Mouse (Mus musculus) layer of hippocampus, adult 9-10 months (tissue): ENCODE results near the gene Nostrin.

Experiments used
- DNase-seq: peaks from one replicate; pipeline ENCODE4 v3.0.0; 2022; ENCODE audit warnings: low spot score

The Nostrin gene

DNA sequence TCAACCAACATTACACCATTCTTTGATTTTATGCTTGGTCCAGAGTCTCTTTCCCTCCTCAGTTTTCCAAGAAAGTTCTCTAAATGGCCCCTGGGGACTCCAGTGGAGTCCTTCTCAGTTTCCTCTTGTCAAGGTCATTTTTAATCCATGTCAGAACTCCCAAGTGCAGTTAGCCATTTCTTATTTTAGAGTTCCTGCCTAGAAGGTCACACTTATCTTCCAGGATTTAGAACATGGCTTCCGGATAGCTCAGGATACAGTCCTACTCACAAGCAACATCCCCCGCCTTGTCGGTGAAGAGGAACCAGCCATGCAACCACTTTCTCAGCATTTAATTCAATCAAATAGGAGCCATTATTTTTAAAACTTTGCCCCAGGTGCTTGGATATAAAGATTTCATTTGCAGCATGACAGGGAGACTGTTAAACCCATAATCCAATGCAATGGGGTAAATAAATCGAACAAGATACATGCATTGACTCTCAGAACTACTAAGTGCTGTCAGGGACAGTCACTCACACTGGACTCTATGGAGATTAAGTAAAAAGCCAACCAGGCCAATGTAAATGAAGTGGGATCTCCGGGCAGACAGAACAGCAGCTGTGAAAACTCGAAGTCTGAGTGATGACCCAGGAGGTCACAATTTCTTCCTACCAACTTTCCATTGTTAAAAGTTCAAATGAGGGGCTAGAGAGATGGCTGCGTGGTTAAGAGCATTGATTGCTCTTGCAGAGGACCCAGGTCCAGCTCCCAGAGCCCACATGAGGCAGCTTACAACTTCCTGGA is 6.0 kb upstream of the Nostrin start:
- no peak for DNase-seq

DNA sequence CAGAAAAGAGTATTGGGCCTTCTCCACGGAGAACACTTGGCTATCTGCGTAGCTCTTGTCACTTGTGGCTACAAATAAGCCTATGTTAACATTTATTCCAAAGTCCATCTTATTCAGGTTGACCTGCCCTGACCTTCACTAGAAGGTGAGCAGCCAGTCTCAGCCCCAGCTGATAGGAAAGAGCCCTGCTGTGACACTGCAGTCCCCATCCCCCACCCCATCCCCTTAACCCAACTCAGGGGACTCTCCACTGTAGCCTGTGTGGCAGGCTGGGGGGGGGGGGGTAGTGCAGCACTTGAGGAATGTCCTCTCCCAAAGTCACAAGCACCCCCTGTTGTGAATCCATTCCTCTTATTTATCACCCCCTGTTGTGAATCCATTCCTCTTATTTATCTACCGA is 3.6 kb upstream of the Nostrin start:
- no peak for DNase-seq

DNA sequence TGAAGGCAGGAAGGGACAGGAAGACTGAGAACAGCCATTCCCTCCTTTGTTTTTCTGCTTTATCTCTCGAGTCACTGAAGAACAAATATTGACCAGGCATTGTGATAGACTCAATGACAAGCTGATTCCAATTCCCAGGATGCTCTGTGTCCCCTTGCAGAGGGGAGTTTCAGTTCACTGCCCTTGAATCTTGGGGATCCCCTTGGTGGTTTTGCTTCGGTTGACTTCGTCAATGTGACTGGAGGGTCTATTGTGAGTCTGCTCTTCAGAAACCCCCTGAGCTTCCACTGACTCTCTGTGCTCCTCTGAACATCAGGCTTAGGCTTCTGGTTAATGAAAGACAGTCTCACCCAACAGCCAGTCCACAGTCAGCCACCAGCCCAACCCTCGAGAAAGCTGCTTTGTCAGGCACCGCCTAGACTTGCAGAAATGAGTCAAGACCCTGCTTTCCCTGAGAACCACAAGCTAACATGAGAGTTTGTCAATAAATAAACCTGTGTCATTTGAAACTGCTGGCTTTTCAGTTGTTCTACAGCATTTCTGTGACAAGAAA is 3.0 kb upstream of the Nostrin start:
- no peak for DNase-seq

DNA sequence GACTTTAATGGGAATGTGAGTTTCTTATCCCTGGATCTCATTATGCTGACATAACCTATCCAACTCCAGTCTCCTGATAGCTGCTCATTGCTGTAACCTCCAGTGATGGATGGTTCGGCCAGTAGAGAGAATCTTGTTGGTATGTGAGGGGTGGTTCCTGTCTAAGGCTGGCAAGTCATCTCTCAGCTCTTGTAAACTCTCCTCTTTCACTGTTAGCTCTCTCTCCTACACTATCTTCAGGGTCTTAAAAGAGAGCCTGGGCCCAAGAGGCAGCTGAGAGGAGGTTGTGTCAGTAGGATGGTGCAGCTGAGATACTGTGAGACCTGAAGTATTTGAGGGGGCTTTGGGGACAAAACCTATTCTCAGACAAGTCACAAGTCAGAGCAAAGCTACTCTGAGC is 1.4 kb upstream of the Nostrin start:
- no peak for DNase-seq

DNA sequence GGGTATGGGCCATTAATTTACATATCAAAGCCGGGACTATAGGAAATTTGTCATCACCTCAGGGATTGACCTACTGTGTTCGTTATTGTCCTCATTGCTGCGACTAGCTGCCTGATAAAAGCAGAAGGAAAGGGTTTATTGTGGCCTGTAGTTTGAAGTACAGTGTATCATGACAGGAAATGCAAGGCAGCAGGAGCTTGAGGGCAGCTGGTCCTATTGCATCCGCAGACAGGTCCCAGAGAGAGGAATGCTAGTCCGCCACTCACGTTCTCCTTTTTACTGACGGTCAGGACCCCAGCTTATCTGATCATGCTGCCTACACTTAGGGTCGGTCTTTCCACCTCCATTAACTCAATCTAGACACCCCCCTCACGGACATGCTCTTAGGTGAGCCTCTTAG is 663 bp upstream of the Nostrin start:
- no peak for DNase-seq

DNA sequence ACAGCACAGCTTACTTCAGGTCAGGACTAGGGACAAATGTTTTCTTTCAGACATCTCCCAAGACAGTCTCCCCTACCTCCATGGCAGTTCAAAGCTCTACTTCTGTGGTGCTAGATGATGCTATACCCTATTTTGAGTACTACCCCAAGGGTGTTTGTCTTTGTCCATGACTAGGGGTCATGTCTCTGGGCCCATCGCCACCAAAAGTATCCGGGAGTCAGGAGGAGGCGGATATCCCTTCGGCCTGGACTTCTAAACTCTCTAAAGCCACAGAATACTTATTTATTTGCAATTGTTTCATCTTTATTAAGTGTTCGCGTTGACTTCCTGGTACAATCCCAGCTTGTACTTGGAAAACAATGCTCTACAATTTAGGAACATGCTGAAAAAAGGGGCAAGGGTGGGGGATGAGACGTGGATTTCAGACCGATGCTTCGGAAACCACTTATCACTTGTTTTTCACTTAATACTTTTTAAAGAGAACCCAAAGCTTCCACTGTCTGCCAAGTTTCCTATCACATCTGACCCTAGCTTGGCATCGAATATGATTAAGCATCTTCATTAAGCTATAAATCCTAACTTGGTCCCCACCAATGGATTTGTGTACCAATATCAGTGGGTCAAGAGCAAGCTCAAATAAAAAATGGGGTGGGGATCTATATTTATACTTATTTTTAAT is 1.9 kb downstream of the Nostrin start:
- no peak for DNase-seq

DNA sequence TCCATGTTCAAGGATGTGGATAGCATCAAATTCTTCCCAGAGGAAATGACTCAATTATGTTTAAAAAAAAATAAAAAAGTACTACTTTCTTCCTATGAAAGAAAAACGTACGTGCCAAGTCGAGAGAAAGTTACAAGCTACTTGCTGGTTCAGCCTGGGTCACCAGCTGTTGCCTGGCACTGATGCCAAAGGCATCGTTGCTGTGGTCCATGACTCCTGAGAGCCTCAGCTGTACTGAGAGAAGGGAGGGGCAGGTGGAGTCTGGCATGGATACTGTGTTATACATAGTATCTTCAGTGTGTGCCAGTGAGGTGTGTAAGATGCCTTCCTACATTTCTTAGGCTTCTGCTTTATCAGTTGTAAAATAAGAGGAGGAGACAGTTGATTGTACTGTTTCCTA is 3.2 kb downstream of the Nostrin start:
- no peak for DNase-seq

DNA sequence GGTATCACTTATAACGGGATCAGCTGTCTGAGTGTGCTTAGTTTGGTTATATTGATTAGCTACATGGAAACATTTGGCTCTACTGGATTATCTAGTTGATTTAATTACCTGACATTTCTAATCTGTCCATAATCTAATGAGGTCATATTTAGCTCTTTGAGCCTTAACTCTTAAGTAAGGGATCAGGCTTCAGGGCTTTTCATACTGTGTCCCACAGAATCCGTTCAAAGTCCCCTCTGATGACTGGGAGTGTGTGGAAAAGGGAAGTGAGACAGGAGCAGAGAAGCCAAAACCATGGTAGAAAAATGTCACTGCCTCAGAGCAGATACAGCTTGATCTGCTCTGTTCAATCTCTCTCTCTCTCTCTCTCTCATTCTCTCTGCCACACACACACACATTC is 4.6 kb downstream of the Nostrin start:
- DNase-seq = no peak

DNA sequence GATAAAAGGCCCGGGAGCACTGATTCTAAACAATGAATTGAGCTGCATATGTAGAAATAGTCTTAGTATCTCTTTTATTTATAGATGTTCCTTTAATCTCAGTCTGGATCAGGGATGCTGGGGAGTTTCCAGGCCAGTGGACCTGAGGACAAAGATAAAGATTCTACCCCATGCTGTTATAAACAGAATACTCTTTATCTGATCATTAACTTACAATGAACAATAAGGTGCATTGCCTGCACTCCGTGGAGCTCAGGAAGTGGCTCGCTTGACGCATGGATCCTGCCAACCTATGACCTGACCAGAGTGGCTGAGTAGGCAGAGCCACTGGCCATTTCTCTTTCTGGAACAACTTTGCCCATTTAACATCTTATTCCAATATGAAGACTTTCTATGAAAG is 5.2 kb downstream of the Nostrin start:
- no peak for DNase-seq

DNA sequence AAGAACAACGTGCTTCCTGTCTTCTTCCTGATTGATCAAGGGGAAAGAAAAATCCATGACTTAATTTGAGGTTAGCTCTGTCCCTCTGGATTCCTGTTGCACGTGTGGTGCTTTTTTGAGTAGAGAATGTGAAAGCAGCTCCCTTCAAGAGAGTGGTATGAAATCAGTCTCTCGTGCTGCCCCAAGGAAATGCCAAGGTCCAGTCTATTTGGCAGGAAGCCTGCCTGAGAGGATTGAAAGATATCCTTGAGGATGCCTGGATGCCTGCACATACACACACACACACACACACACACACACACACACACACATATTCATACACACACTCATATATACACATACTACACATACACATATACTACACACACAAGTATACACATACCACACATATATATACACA is 13.1 kb downstream of the Nostrin start:
- DNase-seq = no peak

DNA sequence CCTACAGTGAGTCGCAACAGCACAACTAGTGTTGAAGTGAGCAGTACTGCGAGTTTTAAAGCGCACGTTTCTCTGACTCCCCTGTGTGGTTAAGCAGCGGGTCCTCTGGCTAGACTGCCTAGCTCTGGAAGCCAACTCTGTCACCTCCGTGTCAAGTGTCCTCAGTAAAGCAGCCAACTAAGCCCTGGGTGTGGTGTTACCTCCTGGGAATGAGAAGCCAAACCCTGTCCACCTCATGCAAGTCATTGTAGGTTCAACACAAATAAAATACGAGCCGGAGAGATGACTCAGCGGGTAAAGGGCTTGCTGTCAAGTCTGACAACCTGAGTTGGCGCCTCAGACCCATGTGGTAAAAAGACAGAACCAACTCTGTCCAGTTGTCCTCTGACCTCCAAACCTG is 13.6 kb downstream of the Nostrin start:
- no peak for DNase-seq

DNA sequence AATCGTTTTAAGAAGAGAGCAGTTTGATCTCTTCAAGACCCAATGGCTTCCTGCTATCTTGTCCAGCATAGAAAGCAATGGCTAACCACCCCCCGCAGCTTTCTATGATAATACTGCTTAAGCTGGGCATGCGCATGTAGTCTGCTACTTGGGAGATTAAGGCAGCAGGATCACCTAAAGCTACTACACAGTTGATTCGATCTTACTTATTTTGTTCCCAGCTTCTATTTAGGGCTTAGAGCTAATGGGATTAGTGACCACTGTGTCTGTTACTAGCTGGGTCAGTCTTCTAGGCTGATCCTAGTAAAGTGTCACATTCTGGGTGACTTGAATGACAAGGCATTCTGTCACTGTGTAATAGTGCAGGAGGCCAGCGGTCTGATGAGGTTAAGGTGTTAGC is 15.2 kb downstream of the Nostrin start:
- DNase-seq = no peak

DNA sequence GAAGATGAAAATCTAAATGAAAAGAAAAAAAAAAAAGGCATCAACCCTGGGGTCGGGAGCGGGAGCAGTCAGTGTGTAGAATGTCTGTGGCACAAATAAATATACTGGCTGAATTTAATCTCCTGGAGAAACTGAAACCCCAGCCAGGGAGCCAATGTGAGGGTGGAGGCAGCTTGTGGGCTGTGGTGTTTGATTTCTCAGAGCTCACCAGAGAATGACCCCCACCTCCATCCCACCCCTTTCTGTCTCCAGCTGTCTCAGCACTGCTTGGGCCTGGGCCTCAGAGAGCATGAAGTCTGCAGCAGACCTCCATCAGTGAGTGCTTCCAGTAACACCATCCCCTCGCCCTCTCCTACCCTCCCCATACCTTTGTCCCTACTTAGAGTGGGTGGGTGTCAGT is 20.3 kb downstream of the Nostrin start:
- no peak for DNase-seq

DNA sequence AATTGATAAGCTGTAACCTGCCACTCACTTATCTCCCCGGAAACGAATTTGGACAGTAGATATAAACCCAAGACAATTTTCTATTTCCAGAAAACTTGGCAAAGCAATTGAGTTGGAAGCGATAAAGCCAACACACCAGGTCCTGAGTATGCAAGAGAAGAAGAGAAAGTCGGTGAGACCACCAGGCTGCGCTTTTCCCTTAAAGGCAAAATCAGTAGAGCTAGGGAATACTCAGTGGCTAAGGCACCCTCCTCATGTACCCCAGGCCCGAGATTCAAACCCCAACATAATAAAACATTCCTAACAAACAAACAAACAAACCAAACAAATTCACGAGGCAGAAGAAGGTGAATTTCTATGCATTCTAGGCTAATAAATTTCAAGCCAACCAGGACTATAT is 20.7 kb downstream of the Nostrin start:
- no peak for DNase-seq

DNA sequence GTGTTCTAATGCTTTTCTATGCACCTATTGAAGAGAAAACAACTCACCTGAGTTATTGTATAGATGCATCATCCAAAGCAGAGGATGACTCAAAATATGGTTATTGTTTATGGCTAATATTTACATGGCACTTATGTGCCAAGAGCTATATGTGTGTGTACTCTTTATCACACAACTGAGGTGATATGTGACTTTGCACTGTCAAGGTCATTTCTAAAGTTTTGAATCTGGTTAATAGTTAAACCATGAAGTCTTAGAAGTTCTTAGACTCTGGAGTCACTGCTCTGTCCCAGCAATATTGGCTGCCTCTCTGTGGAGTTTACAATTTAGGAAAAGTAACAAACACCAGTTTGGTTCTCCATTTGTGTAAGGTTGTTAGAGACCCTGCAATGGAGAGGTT is 23.3 kb downstream of the Nostrin start:
- no peak for DNase-seq

DNA sequence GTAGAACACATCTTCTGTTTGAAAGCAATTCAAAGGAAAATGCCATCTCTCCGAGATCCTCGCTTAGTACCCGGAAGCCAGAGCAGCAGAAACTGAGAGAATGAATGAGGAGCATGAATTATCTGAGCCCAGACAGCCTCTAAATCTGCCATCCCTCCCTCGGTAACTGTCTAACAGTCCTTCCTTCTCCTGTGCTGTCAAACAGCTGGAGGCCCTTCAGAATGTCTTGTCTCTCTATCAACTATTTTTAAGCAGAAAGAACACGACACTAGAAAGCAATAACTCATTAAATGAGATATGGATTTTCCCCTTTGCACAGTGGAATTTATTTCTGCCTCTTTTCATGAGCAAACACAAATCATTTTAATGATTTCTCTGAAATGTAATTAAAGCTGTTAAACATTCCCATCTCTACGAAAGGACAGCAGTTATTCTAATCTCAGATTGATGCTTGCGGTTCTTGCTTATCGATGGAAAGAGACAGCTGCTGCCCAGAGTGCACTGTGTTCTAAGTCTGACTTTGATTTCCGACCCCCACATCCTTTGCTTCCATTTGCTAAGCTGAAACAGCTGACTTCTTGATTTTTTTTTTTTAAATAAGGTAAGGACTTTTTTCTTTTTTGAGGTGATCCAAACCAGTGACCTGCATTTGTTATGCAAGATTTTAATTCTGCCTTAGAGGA is 34.9 kb downstream of the Nostrin start:
- no peak for DNase-seq

DNA sequence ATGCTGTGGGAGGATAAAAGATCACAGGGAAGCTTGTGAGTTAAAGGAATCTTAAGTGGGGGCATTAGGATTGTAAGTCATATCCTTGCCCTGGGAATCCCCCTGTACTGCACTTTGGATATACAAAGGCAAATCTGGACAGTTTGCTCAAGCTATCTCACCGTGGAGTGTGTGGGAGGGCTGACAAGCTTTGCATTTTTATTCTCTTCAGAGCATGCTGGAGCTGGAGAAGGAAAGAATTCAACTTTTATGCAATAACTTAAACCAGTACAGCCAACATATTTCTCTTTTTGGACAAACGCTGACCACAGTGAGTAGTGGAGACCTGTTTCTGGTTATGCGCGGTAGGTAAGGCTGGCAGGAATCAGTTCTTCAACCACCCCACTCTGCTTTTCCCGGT is 39.7 kb downstream of the Nostrin start:
- no peak for DNase-seq

DNA sequence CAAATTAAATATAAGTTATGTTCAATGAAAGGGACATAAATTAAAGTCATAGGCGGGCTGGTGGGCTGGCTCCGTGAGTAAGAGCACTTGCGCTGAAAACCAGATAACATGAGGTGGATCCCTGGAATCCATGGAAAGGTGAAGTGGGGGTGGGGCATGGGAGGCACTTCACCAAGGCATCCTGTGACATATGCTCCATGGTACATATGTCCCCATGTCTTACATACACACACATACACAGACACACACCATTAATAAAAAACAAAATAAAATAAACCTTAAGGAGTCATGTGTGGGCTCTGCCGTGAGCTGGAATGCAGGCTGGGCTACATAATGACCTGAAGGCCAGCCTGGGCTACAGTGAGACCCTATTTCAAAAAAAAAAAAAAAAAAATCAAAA is 44.1 kb downstream of the Nostrin start:
- no peak for DNase-seq

DNA sequence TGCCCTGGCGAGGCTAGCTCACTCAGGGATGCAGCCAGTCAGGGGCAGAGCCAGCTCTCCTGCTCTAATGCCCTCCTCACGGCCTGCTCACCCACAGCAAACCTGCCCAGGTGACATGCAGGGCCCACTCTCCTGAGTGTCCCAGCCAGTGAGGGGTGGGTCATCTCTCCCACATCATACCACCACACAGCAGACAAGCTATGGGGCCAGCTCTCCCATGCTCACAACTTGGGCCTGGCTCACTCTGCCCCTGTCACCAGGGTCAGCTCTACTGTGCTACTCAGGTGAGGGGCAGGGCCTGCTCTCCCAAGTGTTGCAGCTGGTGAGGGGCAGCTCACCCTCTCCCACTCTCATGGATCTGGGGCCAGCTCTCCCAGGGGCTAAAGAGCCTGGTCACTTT is 52.4 kb downstream of the Nostrin start:
- DNase-seq = no peak

DNA sequence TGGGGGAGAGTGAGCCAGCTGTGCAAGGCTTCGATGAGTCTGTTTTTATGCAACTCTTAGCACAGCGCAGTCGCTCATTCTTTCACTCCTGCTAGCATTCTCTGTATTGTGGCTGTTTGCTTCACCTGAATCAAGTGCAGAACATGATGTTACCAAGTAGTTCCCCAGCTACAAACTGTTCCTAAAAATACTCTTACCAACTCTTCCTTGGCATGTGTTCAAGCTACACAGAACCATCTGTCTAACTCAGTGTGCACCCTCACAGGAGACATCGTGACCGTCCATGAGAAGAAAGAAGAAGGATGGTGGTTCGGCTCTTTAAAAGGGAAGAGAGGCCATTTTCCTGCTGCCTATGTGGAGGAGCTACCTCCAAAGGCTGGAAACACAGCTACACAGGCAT is 53.1 kb downstream of the Nostrin start:
- DNase-seq = no peak

DNA sequence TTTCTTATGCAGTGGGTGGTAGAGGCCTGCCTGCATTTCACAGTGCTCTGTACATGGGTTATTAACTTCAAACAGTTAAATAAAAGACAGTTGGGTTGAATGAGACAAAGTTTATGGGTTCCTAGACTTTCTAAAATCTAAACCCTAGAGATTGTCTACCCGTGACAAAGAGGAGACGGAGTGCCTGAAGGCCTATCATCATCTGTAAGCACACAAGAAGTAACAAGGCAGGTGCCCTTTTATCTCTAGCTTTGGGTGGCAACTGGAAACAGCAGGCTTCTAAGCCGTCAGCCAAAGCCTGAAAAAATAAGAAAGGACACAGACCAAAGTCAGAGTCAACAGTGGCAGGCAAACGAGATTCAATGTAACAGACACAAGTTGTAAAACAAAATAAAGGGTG is 53.6 kb downstream of the Nostrin start:
- DNase-seq = no peak

DNA sequence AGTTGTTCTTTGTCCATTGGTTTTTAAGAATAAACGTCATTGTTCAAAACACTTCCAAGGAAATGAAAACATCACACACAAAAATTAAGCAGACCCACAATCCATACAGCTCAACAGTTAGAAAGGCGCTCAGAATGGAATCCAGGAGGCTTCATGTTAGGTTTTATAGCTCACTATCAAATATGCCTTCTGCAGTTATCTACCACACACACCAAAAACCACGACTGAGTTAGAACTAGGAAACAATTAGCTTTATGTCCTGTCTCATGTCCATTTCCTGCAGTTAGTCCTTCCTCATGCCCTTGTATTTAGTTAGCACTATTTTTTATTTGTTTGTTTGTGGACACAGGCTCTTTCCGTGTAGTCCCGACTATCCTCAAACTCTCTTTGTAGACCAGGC is 55.5 kb downstream of the Nostrin start:
- DNase-seq = no peak

DNA sequence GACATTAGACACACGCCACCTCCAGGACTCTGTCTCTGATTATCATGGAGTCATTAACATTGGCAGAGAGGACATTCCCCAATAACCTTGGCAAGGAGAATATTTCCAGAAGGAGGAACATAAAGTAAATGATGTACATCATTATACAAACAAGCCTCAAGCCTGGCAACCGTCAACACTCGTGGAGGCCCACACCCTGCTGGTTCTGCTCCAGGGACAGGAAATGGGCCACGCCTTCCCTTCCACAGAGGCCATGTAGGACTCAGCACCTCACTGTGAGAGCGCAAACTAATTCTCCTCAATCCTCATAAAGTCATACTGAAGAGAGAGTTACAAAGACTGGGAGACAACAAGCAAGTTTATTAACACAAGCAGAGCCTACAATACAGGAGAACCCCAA is 58.0 kb downstream of the Nostrin start:
- no peak for DNase-seq
